In the genomic region with DNA sequence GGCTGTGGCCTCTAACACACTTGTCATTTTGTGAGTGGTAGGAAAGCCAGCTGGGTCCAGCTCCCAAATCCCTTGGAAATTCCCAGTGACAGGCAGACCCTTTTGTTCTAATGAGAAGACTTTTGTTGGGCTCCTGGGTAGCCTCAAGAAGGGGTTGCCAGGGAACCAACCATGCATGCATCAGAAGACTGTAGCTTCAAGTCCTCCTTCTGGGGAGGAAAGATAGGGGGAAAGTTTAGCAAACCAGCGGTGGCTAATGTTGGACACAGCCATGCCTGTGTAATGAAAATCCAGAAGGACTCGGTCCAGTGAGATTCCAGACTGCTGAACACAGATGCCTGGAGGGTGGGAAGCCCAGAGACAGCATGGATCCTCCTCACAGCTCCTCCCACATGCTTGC, we compare ENCODE assay signal across 14 mouse cellular contexts.
DNase-seq lines count a peak whose midpoint lies in the region; ATAC-seq lines count a peak whose summit lies in the region.
"Had no signal": no experiment of that assay in that cellular context is flagged by ENCODE, and none has a peak within 500 bp of the region (broad histone marks: within the 10 kb centered on the region; RNA-seq: fewer than 3 reads in every experiment).

No protein-coding gene starts in this region.

- no peaks in the 10 kb centered on the region for H3K9me3 ChIP-seq in hindbrain, embryonic 10.5 days
- no peaks in the 10 kb centered on the region for H3K9me3 ChIP-seq in midbrain, embryonic 13.5 days
- H3K9me3 ChIP-seq: heart, embryonic 12.5 days had no signal

- H3K4me3 ChIP-seq in hindbrain, embryonic 10.5 days = no peak overlapping the region
- H3K4me3 ChIP-seq in midbrain, embryonic 13.5 days (replicated peaks) = no peak overlapping the region
- H3K4me3 ChIP-seq: heart, embryonic 12.5 days had no signal

- no peaks in the 10 kb centered on the region for H3K36me3 ChIP-seq in hindbrain, embryonic 10.5 days
- no peaks in the 10 kb centered on the region for H3K36me3 ChIP-seq in midbrain, embryonic 13.5 days
- H3K36me3 ChIP-seq: heart, embryonic 12.5 days had no signal

- peak; percentile 25 to 37 for DNase-seq in layer of hippocampus, adult 18-20 months (ENCODE audit: low spot score in 2 of 2)
- DNase-seq in layer of hippocampus, postnatal 25 days (ENCODE audit: extremely low spot score in 1 of 2, low spot score in 1 of 2) = no peak
- peak; percentile 54 for DNase-seq in embryo, embryonic 11 days
- DNase-seq in hindbrain, embryonic 10.5 days (ENCODE audit: low spot score) = peak; percentile 68
- DNase-seq in urinary bladder, adult 2 months (ENCODE audit: low spot score) = no peak
- no peak for DNase-seq in cerebellum, postnatal 14 days
- DNase-seq: adrenal gland, postnatal 14 days; cerebellum, adult 9-11 months; thymus, postnatal 4 days had no signal

- H3K9ac ChIP-seq in midbrain, embryonic 13.5 days (replicated peaks) = no peak overlapping the region
- H3K9ac ChIP-seq: heart, embryonic 12.5 days; liver, embryonic 14.5 days had no signal

- 0 out of 2 replicates have a peak overlapping the region, but pooled peaks have one; percentile 16 for H3K4me2 ChIP-seq in midbrain, embryonic 13.5 days (replicated peaks)
- H3K4me2 ChIP-seq: heart, embryonic 12.5 days had no signal

- WGBS in hindbrain, embryonic 10.5 days = 24% methylated on average over 2 of the region's 2 CpGs
- WGBS in midbrain, embryonic 13.5 days = 6% methylated on average over 2 of the region's 2 CpGs

- H3K27me3 ChIP-seq in hindbrain, embryonic 10.5 days (ENCODE audit: insufficient read depth, poor library complexity, severe bottlenecking) = no peaks in the 10 kb centered on the region
- H3K27me3 ChIP-seq in midbrain, embryonic 13.5 days = 0 out of 2 replicates have a peak, but pooled peaks cover 3% of the 10 kb centered on the region
- H3K27me3 ChIP-seq: heart, embryonic 12.5 days had no signal

- peaks cover 27% of the 10 kb centered on the region for H3K4me1 ChIP-seq in hindbrain, embryonic 10.5 days (replicated peaks)
- H3K4me1 ChIP-seq in midbrain, embryonic 13.5 days (replicated peaks) = peaks cover 21% of the 10 kb centered on the region
- H3K4me1 ChIP-seq: heart, embryonic 12.5 days had no signal

- peak overlapping the region; percentile 81 for H3K27ac ChIP-seq in hindbrain, embryonic 10.5 days
- H3K27ac ChIP-seq in midbrain, embryonic 13.5 days = peak overlapping the region; percentile 68
- H3K27ac ChIP-seq: liver, embryonic 14.5 days had no signal

- ATAC-seq in midbrain, embryonic 13.5 days = peak; percentile 78
- no peak for ATAC-seq in megakaryocyte-erythroid progenitor cell, adult 5-6 weeks (replicated peaks; ENCODE audit: low FRiP score, low TSS enrichment, poor library complexity, severe bottlenecking)
- ATAC-seq: inflammation-experienced regulatory T-cells, adult 6 months had no signal

Comparison
In these comparisons a context has a peak if more than half of its experiments do, and no peak if none do; other contexts are left out.
1. DNase-seq: peak in layer of hippocampus, adult 18-20 months (2 of 2), embryo, embryonic 11 days (single experiment) and hindbrain, embryonic 10.5 days (single experiment); none in layer of hippocampus, postnatal 25 days (0 of 2), urinary bladder, adult 2 months (single experiment) and cerebellum, postnatal 14 days (0 of 2).